Mouse (Mus musculus) forebrain, embryonic 13.5 days (tissue): ENCODE measurements around the gene Adam29. TPM values are rescaled to one million over a fixed set of nuclear protein-coding genes. Genes with fewer than 3 reads are reported as not detected.

Experiments
- ATAC-seq: fragments of 200-750 bp; cut with Nextera tagmentation; 2 replicates; pipeline ENCODE4 v1.8.0; 2017
- H3K27ac ChIP-seq: fragments of 300-500 bp; sonication (generic); 2 replicates; pipeline ENCODE4 v1.5.1; 2015; ENCODE audit warnings: inconsistent platforms, mild to moderate bottlenecking, moderate library complexity
- H3K27me3 ChIP-seq: fragments of 300-500 bp; sonication (generic); 2 replicates; pipeline ENCODE4 v1.6.1; 2015; ENCODE audit warnings: mild to moderate bottlenecking, inconsistent platforms
- H3K36me3 ChIP-seq: fragments of 300-500 bp; sonication (generic); 2 replicates; pipeline ENCODE4 v1.6.1; 2015; ENCODE audit warnings: mild to moderate bottlenecking, inconsistent platforms; ENCODE audit not compliant: poor library complexity, severe bottlenecking
- H3K4me1 ChIP-seq: fragments of 300-500 bp; sonication (generic); 2 replicates; pipeline ENCODE4 v1.6.1; 2015; ENCODE audit warnings: inconsistent platforms
- H3K4me2 ChIP-seq: fragments of 300-500 bp; sonication (generic); 2 replicates; pipeline ENCODE4 v1.6.1; 2015; ENCODE audit warnings: inconsistent platforms, mild to moderate bottlenecking, moderate library complexity
- H3K4me3 ChIP-seq: fragments of 300-500 bp; sonication (generic); 2 replicates; pipeline ENCODE4 v1.5.1; 2015; ENCODE audit warnings: mild to moderate bottlenecking, inconsistent platforms
- H3K9ac ChIP-seq: fragments of 300-500 bp; sonication (generic); 2 replicates; pipeline ENCODE4 v1.6.1; 2015; ENCODE audit warnings: mild to moderate bottlenecking, inconsistent platforms
- H3K9me3 ChIP-seq: fragments of 300-500 bp; sonication (generic); replicated peaks from 2 replicates; pipeline ENCODE4 v1.6.1; 2016; ENCODE audit warnings: inconsistent platforms
- WGBS: fragments of 180-500 bp; shearing (Covaris S2); methylation state at CpG from one replicate; pipeline ENCODE4 v1.1.7; 2015; 5-methylcytosine and 5-hydroxymethylcytosine counted together
- polyA plus RNA-seq: library from polyadenylated mRNA; unstranded; fragments of >200 nt; fragmentation: Nextera tagmentation; extraction: Ambion mirVana; gene quantifications from 2 replicates; pipeline ENCODE4 v1.2.1, GENCODE M21; 2015

Gene Adam29
- not detected in 2 replicates for polyA plus RNA-seq

DNA sequence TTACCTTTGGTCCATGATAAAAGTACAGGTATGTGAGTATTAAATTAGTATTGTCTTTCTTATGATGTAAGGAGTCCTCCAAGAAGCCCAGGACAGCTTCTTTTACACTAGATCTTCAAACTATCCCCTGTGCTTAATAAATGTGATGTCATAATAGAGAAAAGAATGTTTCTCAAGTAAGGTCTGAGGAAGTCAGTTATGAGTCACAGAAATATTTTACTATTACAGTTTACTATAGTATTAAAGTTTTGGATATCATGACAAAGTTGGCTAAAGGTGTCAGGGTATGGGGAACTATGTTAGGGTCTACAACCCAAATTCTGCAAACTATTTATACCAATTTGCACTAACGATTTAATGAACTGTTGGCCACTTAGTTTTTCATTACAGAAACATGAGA, at the start of gene Adam29:
Adam29 (minus strand) TSS at position 101 of the 400 bp plus-strand sequence.
- WGBS: 80% methylated on average over 1 of the region's 1 CpGs
- H3K36me3 ChIP-seq: no peaks in the 10 kb centered on the region
- no peaks in the 10 kb centered on the region for H3K4me1 ChIP-seq
- no peaks in the 10 kb centered on the region for H3K27me3 ChIP-seq
- H3K9ac ChIP-seq: no peak within 1 kb of the TSS
- no peak within 1 kb of the TSS for H3K27ac ChIP-seq
- no peak for ATAC-seq
- no peaks in the 10 kb centered on the region for H3K9me3 ChIP-seq
- H3K4me3 ChIP-seq: no peak within 1 kb of the TSS
- H3K4me2 ChIP-seq: no peak within 1 kb of the TSS

DNA sequence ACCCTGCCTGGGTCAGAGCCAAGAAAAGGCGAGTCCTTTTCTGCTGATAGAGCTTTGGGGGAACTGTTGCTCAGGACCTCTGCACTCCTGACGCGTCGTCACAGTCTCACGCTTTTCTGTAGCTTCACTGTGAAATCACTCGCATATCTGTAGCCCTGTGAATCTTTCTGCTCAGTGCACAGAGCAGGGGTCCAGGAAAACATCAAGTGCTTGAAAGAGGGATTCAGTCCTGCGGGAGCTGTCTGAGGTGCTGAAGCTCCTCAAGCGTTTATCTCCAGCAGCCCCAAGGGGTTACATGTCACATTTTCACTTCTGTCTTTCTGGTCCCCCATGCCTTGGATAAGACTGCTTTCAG, 33.8 kb upstream of the Adam29 start:
- Histone ChIP-seq H3K4me1 (peaks cover 12% of the 10 kb centered on the region), H3K27ac (no peak overlapping the region), H3K9ac (peak overlapping the region; percentile 47; the same call in 1 of the 2 replicates), H3K4me2 (peak overlapping the region; percentile 75), H3K27me3 (no peaks in the 10 kb centered on the region), H3K9me3 (no peaks in the 10 kb centered on the region), H3K36me3 (no peaks in the 10 kb centered on the region), H3K4me3 (peak overlapping the region; percentile 43)
- peak; percentile 90 for ATAC-seq
- under 1% methylated on average over 8 of the region's 8 CpGs for WGBS

DNA sequence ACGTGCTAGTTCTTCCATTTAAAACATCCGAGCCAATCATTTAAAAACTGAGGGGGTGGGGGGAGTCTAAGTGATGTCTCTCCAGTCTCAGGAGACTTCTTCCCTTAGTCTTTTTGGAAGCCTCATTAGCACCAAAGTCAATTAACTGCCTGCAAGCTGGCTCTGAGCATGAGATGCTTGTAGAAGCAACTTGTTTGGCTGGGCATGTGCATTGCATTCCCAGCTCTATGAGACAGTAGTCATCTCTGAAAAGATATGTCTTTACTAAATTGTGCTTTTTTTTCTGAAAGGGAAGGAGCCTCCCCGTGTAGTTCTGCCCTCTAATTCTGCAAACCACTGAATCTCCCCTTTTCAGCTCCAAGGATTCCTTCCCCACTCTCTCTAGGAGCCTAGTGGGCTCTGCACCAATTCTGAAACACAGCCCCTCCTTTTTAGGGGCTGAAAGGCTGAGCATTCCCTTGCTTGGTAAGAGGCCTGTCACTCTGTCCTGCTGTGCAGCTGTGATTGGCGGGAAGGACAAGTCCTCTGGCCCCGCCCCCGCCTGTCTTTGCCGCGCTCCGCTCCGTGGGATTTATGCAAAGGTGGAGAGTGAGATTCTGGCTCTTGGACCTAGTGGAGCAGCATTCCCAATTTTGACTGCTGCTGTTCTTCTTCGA, 33.2 kb upstream of the Adam29 start, which contains the start of gene Glra3:
Glra3 (plus strand) TSS at position 591 of the 656 bp plus-strand sequence.
- H3K4me3 ChIP-seq: peak within 1 kb of the TSS; percentile 43
- no peaks in the 10 kb centered on the region for H3K36me3 ChIP-seq
- WGBS: 3% methylated on average over 11 of the region's 11 CpGs
- no peaks in the 10 kb centered on the region for H3K9me3 ChIP-seq
- H3K27ac ChIP-seq: no peak within 1 kb of the TSS
- H3K4me1 ChIP-seq: peaks cover 12% of the 10 kb centered on the region
- ATAC-seq: peak; percentile 99
- H3K9ac ChIP-seq: peak within 1 kb of the TSS; percentile 47; the same call in 1 of the 2 replicates
- H3K27me3 ChIP-seq: no peaks in the 10 kb centered on the region
- H3K4me2 ChIP-seq: peak within 1 kb of the TSS; percentile 75

Other genes starting within 250 kb of the Adam29 start
- 0.06 and 0.26 TPM in 2 replicates for gene Glra3, start 33.5 kb upstream of the Adam29 start, polyA plus RNA-seq